Mouse (Mus musculus) cerebellum, postnatal 25 days (tissue): ENCODE measurements around the gene Vmn1r193.
"Not testable (repeated sequence)": the region's sequence is repeated elsewhere in the genome, so short reads cannot be mapped to it uniquely, and the experiment has no call there.

Experiments
- DNase-seq, 2 experiments: peaks; one replicate each; pipeline ENCODE4 v3.0.0; 2021; ENCODE audit warnings: mixed read lengths in 2 of 2

Vmn1r193 gene

GRCm38 (mm10) chr13:22223060-22223459 lies at the start of gene Vmn1r193:
TSS of gene Vmn1r193 (minus strand) at chr13:22223160.
- DNase-seq, result not testable (repeated sequence)

DNA sequence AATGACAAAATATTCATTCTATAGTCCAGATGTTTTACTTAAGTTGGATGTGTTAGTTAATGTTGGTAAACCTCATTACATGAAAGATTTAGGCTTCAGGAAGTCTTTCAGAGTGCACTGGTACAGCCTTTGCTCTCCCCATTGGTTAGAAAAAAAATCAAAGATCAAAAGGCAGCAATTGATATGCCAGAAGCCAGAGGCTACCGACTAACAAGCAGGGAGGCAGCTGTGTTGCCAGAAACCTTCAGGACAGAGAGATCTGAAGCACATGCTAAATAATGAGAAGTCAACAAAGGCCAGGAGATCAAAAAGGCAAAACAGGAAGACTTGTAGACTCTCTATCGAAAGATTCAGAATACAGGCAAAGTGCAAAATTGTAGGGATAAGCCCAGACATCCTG lies 48.8 kb upstream of the Vmn1r193 start:
- DNase-seq, result no peak

- DNase-seq, result not testable (repeated sequence)
Measured at GRCm38 (mm10) chr13:22270222-22270621, 47.3 kb upstream of the Vmn1r193 start, which contains the start of gene Vmn1r195. TSS of gene Vmn1r195 (plus strand) at chr13:22270522.

GRCm38 (mm10) chr13:22243915-22244314 lies 21.0 kb upstream of the Vmn1r193 start, which contains the start of gene Vmn1r194:
TSS of gene Vmn1r194 (plus strand) at chr13:22244215.
- DNase-seq, result no peak

DNA sequence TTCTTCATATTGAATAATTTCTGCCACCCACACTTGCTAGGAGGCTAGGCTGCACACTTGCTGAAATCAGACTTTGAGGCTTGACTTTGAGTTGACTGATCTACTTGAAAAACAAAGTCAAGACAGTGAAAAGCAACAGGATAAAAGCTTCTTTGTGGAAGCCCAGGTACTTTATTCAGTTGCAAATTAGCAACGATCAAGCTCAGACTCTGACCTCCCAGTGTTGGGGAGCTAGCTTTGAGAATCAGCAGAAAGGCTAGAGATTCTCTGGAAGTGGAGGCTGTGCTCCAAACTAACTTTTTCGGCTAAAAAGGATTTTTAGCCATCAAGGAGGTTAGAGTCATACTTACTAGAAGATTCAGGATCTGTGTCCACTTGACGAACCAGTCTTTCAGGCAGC lies 30.2 kb downstream of the Vmn1r193 start:
- not testable (repeated sequence) for DNase-seq

GRCm38 (mm10) chr13:22191041-22191440 lies 31.9 kb downstream of the Vmn1r193 start, which contains the start of gene Vmn1r192:
TSS of gene Vmn1r192 (minus strand) at chr13:22191141.
- no peak for DNase-seq

DNA sequence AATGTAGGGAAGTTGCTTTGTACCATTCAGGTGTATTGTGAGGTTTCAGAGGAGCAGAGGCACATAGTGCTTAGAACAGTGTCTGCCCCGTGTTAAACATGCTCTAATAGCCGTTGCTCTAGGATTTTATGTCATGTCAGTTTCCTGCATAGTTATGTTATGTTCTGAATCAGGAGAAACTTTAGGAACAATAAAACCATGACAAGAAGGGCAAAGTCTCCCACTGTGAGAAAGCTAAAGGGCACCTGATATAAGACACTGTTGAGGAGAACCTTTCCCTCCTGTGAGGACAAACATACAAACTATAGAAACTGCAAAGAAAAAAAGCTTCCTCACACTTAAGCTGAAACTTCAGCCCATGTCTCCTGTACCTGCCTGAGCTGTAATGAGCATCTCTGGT lies 32.6 kb downstream of the Vmn1r193 start:
- no peak for DNase-seq

DNA sequence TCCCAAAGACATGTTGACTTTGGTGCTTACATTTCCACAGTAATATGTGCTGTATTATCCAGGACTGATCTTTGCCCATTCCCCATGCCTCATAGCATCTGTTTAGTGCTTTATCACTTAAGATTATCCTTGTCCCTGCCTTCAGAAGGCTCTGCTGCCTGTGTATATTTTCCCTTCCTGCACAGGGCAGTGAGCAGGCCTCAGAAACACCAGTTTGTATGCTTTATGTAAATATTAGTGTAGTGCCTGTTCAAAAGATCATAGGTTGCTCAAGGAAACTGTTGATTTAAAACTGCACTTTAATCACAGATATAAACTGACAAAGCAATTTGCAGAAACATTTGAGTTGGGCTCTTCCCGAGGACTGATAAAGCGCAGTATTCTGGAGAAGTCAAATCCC lies 33.6 kb downstream of the Vmn1r193 start:
- no peak for DNase-seq

- DNase-seq, result no peak
Measured at GRCm38 (mm10) chr13:22183869-22184268, 39.1 kb downstream of the Vmn1r193 start, which contains the start of gene Vmn1r191. TSS of gene Vmn1r191 (minus strand) at chr13:22183969.

GRCm38 (mm10) chr13:22168416-22168815 lies 54.5 kb downstream of the Vmn1r193 start:
- DNase-seq, result no peak
